Mouse (Mus musculus) c-Kit-positive CD71-positive TER-119-positive erythroid progenitor cells, embryonic 14.5 days (primary cell): ENCODE data around the gene Kif20b.
A peak's percentile ranks its signal among the peaks of the same experiment; 100 is the strongest.

ENCODE experiments used
- DNase-seq: peaks from one replicate; pipeline ENCODE4 v3.0.0-alpha.2; 2013; ENCODE audit warnings: low spot score

Gene Kif20b

DNA sequence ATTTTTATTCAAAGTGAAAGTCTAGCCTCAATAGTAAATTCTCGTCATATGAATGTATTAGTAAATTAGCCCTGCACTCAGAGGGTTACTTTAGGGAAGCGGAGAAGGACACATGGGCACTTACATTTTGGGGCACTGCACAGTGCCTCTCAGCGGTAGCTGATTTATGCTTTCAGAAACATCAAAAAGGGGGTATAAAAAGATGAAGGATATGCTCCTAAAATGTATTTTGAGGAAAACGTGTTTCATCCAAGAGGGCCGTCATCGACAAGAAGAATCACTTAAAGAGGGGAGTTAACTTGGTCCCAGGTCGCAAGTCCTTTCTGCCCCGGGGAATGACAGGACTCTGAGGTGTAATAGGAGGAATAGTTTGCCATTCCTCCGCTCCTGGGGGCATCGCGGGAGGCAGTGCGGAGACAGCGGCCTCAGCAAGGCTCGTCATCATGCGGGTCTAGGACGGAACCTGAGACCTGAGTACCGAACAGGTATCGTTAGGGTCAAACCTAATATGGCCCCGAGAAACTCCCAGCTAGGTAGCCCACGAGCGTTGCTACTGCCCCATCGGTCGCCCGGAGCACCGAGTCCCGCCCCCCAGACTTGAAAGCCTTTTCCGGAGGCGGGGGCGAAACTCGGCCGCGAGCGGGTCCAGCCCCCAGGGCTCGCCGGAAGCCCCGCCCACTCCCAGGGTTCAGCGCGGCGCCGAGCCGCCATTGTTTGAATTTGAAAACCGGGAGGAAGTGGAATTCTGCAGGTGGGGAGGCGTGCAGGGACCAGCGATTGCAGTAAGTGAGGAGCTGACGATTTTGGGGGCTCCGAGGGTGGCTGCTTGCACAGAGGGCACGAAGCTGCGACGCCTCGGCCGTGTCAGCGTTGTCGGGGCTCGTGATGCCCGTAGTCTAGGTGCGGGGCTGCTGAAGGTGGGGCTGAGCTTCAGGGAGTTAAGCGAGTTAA, at the start of gene Kif20b:
TSS of gene Kif20b (plus strand) at position 710 of the 951 bp plus-strand sequence.
- DNase-seq = peak; percentile 91

- no peak for DNase-seq
Measured at GRCm38 (mm10) chr19:34876676-34877075, 45.5 kb upstream of the Kif20b start.

DNA sequence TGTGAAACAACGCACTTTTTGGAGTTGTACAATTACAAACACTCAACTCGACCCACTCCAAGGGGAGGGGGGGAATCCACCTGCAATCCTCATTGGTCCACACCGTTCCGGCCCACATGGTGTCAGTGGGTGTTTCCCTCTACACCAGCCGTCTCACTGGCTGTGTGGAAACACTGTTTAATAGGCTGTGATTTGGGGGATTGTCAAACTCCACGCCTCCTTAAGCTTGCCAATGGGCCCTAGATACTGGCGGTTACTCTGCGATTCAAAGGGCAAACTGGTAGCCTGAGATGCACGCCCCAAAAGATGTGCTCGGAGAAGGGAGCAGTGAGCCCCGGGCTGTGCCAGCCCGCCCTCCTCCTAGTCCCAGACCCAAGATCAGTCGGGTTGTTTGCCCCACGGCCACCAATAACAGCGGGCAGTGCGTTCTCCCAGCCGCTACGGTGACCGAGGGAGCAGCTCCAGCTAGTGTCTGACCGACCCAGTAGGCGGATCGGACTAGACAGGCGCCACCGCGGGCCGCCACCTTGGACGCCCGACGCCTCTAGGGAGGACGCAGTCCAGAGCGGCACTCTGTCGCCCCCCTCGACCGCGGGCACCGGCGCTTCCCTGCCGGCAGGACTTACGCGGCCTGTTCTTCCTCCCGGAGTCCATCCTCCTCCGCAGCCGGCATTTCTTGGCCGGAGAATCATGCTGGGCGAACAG, 44.1 kb upstream of the Kif20b start:
- DNase-seq = peak; percentile 79

GRCm38 (mm10) chr19:34878603-34879541, 43.3 kb upstream of the Kif20b start, which contains the start of gene Pank1:
TSS of gene Pank1 (minus strand) at chr19:34879455.
- peak; percentile 40 for DNase-seq

GRCm38 (mm10) chr19:34879624-34880023, 42.5 kb upstream of the Kif20b start:
- no peak for DNase-seq

GRCm38 (mm10) chr19:34881160-34881559, 41.0 kb upstream of the Kif20b start:
- no peak for DNase-seq

- DNase-seq = no peak
Measured at GRCm38 (mm10) chr19:34882443-34882842, 39.7 kb upstream of the Kif20b start.

GRCm38 (mm10) chr19:34883526-34884224, 38.5 kb upstream of the Kif20b start:
- peak; percentile 33 for DNase-seq

DNA sequence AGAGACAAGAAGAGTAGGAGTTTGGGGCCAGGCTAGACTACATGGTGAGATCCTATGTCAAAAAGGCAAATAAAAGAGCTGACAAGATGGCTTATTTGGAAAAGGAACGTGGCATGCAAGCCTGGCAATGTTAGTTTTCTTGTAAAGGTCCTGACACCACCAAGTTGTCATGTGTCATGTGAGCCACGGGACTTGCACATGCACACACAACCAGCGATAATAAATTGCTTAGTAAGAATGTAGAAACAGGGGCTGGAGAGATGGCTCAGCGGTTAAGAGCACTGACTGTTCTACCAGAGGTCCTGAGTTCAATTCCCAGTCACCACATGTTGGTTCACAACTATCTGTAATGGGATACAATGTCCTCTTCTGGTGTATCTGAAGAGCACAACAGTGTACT, 35.8 kb upstream of the Kif20b start:
- no peak for DNase-seq

GRCm38 (mm10) chr19:34890981-34891380, 31.2 kb upstream of the Kif20b start:
- DNase-seq = no peak

- DNase-seq = no peak
Measured at GRCm38 (mm10) chr19:34891590-34891989, 30.6 kb upstream of the Kif20b start.

GRCm38 (mm10) chr19:34895082-34895481, 27.1 kb upstream of the Kif20b start:
- DNase-seq = no peak

DNA sequence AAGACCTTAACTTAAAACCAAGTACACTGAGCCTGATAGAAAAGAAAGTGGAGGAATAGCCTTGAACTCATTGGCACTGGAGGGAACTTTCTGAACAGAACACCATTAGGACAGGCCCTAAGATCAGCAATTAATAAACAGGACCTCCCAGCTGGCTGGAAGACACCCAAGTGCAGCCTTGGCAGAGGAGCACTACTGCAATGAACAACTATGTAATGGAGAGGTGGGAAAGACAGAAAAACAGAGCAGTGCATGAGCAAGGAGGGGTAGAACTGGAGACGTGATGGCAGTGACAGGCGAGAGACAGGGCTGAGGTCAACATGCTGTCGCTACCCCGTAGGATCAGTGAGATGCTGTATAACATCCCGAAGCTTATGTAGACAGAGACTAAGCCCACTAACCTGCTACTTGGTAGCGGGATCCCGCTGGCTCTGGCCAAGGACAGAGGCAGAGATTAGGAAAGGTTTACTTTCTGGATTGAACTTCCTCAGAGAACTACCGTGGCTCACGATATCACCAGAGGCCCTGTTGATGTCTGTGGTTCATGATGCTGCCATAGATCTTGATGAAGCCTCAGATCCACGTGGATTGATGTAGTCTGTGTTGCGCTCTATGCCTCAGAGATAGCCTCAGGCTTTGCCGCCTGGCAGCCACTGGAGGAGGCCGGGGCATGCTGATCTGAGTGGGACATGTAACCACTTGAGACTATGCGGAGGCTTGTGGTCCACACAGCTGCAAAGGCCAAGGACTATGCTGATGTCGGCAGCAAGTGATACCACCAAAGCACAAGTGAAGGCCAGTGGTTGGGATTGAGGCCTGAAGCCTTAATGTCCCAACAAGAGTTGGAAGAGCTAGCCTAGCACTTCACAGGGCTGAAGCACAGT, 24.8 kb upstream of the Kif20b start:
- no peak for DNase-seq

DNA sequence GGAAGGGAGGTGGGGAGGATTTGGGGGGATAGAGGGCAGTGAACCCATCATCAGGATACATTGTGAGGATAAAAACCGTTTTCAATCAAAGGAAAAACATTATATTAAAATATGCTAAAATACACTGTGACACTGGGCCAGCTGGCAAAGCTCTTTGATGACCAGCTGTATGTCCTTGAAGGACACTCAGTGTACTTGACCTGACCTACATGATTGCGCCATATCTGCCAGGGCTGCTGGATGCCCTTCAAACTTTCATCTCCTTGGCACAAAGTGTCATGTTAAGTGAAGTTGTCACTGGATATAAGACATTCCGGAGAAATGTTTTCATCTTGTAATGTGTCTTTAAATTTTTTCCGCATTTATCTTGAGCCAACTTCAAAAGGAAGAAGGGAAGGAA, 23.2 kb upstream of the Kif20b start:
- DNase-seq = no peak

GRCm38 (mm10) chr19:34901266-34901665, 20.9 kb upstream of the Kif20b start:
- no peak for DNase-seq

DNA sequence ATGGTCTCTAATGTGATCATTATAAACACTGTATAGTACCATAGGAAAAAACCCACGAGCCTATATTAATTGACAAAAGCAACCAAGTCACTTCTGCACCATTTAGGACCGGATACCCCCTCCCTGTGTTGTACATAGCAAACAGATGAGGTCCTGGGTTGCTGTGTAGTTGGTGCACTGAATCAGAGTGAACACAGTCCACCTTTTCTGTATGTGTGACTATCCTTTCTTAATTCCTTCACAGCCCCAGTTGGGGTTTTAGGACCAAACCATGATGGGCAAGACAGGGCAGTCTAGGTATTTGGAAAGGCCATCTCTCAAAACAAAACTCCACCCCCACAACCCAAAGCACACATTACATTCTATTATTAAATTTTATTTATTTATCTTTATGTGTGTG, 20.4 kb upstream of the Kif20b start:
- DNase-seq = no peak

GRCm38 (mm10) chr19:34904032-34904431, 18.1 kb upstream of the Kif20b start:
- DNase-seq = no peak

DNA sequence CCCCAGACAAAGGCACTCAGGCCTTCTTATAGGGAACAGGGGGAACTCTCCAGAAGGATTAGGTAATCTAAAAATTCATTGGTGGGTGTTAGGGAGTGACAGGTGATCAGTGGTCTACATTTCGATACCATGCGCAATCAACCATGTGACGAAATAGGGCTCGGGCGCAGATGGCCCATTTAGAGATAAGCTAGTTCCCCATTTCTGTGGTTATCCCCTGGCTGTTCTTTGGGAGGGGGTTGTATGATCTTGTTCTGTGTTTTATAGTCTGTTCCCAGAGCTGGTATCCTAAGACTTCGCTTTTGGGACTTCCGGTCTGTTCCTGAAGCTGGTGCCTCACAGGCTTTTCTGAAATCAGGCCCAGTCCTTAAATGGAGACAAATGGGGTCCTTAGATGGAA, 16.7 kb upstream of the Kif20b start:
- no peak for DNase-seq

- no peak for DNase-seq
Measured at GRCm38 (mm10) chr19:34906772-34907171, 15.4 kb upstream of the Kif20b start.

DNA sequence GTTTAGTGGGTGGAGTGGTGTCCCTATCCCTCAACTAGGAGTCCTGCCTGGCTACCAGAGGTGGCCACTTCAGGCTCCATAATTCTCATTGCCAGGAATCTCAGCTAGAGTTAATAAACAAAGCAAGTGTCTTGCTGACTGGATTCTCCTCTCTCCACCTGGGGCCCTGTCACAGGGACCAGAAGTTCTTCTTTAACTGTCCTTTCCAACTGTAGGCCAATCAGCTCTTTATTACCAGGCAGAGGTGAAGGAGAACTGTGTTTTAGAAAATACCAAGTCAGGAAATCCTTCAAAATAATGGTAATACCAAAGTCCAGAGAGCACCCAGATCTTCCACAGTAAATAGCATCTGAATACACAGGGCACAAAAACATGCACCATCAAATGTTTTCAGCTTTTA, 9.8 kb upstream of the Kif20b start:
- DNase-seq = no peak
